Mouse (Mus musculus): ENCODE data around the gene Senp1. TPM values are rescaled to one million over a fixed set of nuclear protein-coding genes. Genes with fewer than 3 reads are reported as not detected.
A peak's percentile ranks its signal among the peaks of the same experiment; 100 is the strongest.

The Senp1 gene
- polyA plus RNA-seq, 1 experiment from 2014 or later: 28.6 TPM

DNA sequence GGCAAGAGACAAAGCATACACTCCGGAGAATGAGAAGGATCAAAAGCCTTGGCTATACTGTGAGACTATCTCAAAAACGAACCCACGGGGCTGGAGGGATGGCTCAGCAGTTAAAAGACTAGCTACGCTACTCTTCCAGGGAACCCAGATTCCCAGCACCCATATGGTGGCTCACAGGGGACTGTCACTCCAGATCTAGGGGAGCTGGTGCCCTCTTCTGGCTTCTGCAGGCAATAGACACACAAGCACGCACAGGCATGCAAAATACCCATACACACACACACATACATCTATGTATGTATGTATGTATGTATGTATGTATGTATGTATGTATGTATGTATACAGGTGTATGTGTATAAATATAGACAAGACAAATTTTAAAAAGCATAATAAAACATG lies 57.0 kb downstream of the Senp1 start:
- Histone ChIP-seq H3K9ac (no peak overlapping the region), H3K4me3 (no peak overlapping the region), H3K27me3 (no peaks in the 10 kb centered on the region), H3K9me3 (no peaks in the 10 kb centered on the region), H3K4me1 (peaks cover 10% of the 10 kb centered on the region; the same call in 1 of the 2 replicates), H3K36me3 (peaks cover 44% of the 10 kb centered on the region), H3K4me2 (no peak overlapping the region), H3K27ac (no peak overlapping the region)
- no peak for ATAC-seq (ENCODE audit: insufficient number of reproducible peaks, low FRiP score, low TSS enrichment, low read depth)
- 93% methylated on average over 5 of the region's 5 CpGs for WGBS

- no peak for ATAC-seq (ENCODE audit: insufficient number of reproducible peaks, low FRiP score, low TSS enrichment, low read depth)
- Histone ChIP-seq H3K4me3 (no peak overlapping the region), H3K36me3 (peaks cover 30% of the 10 kb centered on the region), H3K27ac (peak overlapping the region; percentile 82; the same call in 1 of the 2 replicates), H3K9me3 (no peaks in the 10 kb centered on the region), H3K4me1 (peaks cover 15% of the 10 kb centered on the region; the same call in 1 of the 2 replicates), H3K27me3 (no peaks in the 10 kb centered on the region), H3K9ac (no peak overlapping the region), H3K4me2 (no peak overlapping the region)
- 17% methylated on average over 3 of the region's 3 CpGs for WGBS
These were observed 58.3 kb downstream of the Senp1 start for GRCm38 (mm10) chr15:98035076-98035755.

DNA sequence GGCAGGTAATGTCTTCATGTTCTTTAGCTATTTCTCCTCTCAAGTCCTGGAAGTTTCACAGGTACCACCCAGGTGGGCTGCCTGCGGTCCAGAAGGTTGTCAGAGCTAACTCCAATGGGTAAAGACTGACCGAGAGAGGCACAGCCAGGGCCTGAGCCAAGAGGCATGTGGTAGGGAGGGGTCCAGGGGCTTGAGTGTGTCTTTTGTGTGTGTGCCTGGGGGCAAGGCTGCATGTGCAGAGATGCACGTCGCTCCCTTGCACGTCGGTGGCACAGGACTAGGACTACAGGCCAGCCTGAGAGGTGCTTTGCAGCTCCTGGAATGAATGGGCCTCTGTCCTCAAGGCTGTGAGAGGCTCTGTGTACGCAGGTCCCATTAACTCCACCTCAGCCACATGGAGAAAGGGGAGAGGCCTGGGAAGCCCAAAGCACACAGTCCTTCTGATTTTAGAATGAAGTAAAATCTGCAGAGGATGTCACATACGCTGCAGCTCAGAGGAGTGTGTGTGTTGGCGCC lies 60.3 kb downstream of the Senp1 start:
- 66% methylated on average over 9 of the region's 9 CpGs for WGBS
- ATAC-seq (ENCODE audit: insufficient number of reproducible peaks, low FRiP score, low TSS enrichment, low read depth): peak; percentile 77

DNA sequence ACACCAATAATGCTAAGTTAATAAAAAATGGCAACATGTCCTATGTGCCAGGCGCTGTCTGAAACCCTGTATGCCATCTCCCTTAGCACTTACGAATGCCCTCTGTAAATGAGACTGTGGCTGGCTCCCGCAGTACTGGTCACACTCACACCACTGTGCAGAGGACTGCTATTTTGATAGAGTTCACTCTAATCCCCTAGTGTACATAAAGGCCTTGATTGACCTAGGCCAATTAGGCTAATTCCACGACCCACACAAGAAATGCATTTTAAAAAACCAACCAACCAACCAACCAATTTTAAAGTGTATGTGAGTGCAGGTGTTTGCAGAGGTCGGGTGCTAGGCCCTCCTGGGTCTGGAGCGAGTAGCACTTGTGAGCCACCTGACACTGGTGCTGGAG lies 63.7 kb downstream of the Senp1 start:
- Histone ChIP-seq H3K4me2 (no peak overlapping the region), H3K27me3 (no peaks in the 10 kb centered on the region), H3K4me3 (no peak overlapping the region), H3K36me3 (no peaks in the 10 kb centered on the region), H3K9me3 (no peaks in the 10 kb centered on the region), H3K27ac (peak overlapping the region; percentile 50; the same call in 1 of the 2 replicates), H3K9ac (no peak overlapping the region), H3K4me1 (peaks cover 43% of the 10 kb centered on the region)
- ATAC-seq (ENCODE audit: insufficient number of reproducible peaks, low FRiP score, low TSS enrichment, low read depth): no peak
- WGBS: 67% methylated on average over 6 of the region's 6 CpGs

More for the DNA sequence above, 60.3 kb downstream of the Senp1 start:
- Histone ChIP-seq H3K4me1 (peaks cover 25% of the 10 kb centered on the region), H3K4me2 (no peak overlapping the region), H3K36me3 (peaks cover 14% of the 10 kb centered on the region), H3K27ac (peak overlapping the region; percentile 82), H3K27me3 (no peaks in the 10 kb centered on the region), H3K9me3 (no peaks in the 10 kb centered on the region), H3K9ac (no peak overlapping the region), H3K4me3 (no peak overlapping the region)

DNA sequence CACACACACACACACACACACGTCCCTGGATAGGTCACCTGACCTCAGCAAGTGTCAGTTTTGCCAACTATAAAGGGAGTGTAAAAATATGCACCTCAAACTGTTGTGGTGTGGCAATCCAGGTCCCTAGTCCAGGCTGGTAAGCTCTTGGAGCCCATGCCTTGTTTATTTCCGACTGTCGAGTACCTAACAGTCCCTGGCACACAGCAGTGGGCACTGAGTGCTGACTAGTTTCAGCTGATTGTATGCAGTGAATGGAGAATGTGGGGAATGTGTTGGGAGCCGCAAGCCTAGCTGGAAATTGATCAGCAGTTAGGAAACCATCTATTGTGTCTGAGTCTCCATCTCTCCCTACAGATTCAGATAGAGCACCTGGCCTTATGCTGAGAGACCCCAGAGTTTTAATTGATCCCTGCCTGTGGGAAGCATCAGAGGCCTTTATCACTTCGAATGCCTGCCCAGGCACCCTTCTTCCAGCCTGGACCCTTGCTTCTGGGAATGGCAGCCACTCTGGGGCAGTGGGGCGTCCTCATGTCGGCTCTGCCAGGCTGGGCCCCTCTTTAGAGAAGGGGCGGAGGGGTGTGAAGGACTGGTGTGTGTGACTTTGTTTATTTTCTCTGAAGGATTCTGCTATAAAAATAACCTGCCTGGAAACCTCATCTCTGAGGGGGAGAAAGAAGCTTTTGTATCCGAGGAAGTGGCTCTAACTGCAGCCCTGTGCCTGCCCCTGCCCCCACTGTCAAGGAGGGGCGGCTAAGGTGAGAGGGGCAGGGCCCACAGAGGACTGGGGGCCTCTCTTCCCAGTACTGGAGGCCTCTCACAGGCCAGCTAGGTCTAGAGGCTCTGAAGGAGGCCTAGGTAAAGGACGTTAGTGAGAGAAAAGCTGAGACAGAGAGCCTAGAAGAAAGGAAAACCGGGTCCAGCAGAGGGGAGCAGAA lies 66.3 kb downstream of the Senp1 start:
- no peak overlapping the region for H3K4me3 ChIP-seq
- no peak overlapping the region for H3K4me2 ChIP-seq
- peak; percentile 71 for ATAC-seq (ENCODE audit: insufficient number of reproducible peaks, low FRiP score, low TSS enrichment, low read depth)
- no peaks in the 10 kb centered on the region for H3K9me3 ChIP-seq
- peaks cover 40% of the 10 kb centered on the region for H3K4me1 ChIP-seq
- H3K27me3 ChIP-seq: no peaks in the 10 kb centered on the region
- peak overlapping the region; percentile 84 for H3K27ac ChIP-seq
- WGBS: 31% methylated on average over 12 of the region's 12 CpGs
- H3K36me3 ChIP-seq: no peaks in the 10 kb centered on the region
- no peak overlapping the region for H3K9ac ChIP-seq

- H3K36me3 ChIP-seq: no peaks in the 10 kb centered on the region
- WGBS: 44% methylated on average over 4 of the region's 4 CpGs
- H3K9me3 ChIP-seq: no peaks in the 10 kb centered on the region
- ATAC-seq (ENCODE audit: insufficient number of reproducible peaks, low FRiP score, low TSS enrichment, low read depth): no peak
- H3K4me3 ChIP-seq: no peak overlapping the region
- H3K4me2 ChIP-seq: no peak overlapping the region
- H3K27ac ChIP-seq: peak overlapping the region; percentile 84
- peaks cover 43% of the 10 kb centered on the region for H3K4me1 ChIP-seq
- no peak overlapping the region for H3K9ac ChIP-seq
- H3K27me3 ChIP-seq: no peaks in the 10 kb centered on the region
These were observed 67.9 kb downstream of the Senp1 start for GRCm38 (mm10) chr15:98025611-98026010.

DNA sequence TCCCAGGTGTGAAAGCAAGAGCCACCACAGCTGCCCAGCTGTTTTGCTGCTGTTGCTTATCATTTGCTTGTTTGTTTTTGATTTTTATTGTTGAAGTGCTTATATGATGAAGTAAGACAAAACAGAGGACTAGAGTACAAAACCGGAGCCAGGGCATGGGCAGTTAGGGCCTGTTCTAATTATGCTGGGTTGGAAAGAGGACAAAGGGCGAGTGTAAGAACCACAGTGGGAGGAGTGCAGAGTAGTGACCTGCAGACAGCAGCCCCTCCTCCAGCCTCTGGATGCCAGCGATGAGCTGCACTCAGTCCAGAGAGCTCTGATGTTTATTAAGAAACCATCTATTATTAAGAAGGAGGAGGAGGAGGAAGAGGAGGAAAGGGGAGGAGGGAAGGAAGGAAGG lies 70.4 kb downstream of the Senp1 start:
- Histone ChIP-seq H3K4me3 (no peak overlapping the region), H3K27ac (no peak overlapping the region), H3K27me3 (no peaks in the 10 kb centered on the region), H3K9me3 (no peaks in the 10 kb centered on the region), H3K4me2 (no peak overlapping the region), H3K4me1 (peaks cover 33% of the 10 kb centered on the region), H3K36me3 (no peaks in the 10 kb centered on the region), H3K9ac (no peak overlapping the region)
- ATAC-seq (ENCODE audit: insufficient number of reproducible peaks, low FRiP score, low TSS enrichment, low read depth): no peak
- 43% methylated on average over 3 of the region's 3 CpGs for WGBS

- Histone ChIP-seq H3K4me1 (peaks cover 20% of the 10 kb centered on the region), H3K27ac (no peak overlapping the region; the same call in 1 of the 2 replicates), H3K4me3 (no peak overlapping the region), H3K27me3 (no peaks in the 10 kb centered on the region), H3K4me2 (no peak overlapping the region), H3K9ac (no peak overlapping the region), H3K36me3 (no peaks in the 10 kb centered on the region), H3K9me3 (no peaks in the 10 kb centered on the region)
- 8% methylated on average over 2 of the region's 2 CpGs for WGBS
- ATAC-seq (ENCODE audit: insufficient number of reproducible peaks, low FRiP score, low TSS enrichment, low read depth): no peak
These were observed 71.7 kb downstream of the Senp1 start for GRCm38 (mm10) chr15:98021886-98022285.

DNA sequence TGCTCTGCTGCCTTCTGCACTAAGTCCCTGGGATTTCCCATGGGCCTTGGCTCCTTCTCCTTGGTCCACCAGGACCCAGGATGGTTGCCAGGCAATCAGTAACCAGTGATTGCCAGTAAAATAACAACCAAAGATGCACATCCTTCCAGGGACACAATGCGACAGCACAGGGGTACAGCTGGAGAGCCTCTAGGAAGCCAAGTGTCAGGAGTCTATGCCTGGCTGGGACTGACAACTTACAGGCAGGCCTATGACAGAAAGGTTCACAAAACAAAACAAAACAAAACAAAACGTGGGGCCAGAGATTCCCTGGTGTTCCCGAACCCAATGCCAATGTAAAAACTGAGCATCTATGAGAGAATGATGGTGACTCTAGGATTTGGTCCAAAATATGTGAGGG lies 74.5 kb downstream of the Senp1 start:
- H3K4me3 ChIP-seq: no peak overlapping the region
- no peak for ATAC-seq (ENCODE audit: insufficient number of reproducible peaks, low FRiP score, low TSS enrichment, low read depth)
- H3K4me1 ChIP-seq: 0 out of 2 replicates have a peak, but pooled peaks cover 9% of the 10 kb centered on the region
- no peak overlapping the region for H3K27ac ChIP-seq
- no peaks in the 10 kb centered on the region for H3K36me3 ChIP-seq
- H3K9ac ChIP-seq: no peak overlapping the region
- WGBS: 75% methylated on average over 3 of the region's 3 CpGs
- H3K27me3 ChIP-seq: no peaks in the 10 kb centered on the region
- no peaks in the 10 kb centered on the region for H3K9me3 ChIP-seq
- no peak overlapping the region for H3K4me2 ChIP-seq

- no peak overlapping the region for H3K27ac ChIP-seq
- no peak overlapping the region for H3K9ac ChIP-seq
- H3K36me3 ChIP-seq: no peaks in the 10 kb centered on the region
- WGBS: 82% methylated on average over 4 of the region's 4 CpGs
- no peak overlapping the region for H3K4me2 ChIP-seq
- no peaks in the 10 kb centered on the region for H3K9me3 ChIP-seq
- no peak overlapping the region for H3K4me3 ChIP-seq
- 0 out of 2 replicates have a peak, but pooled peaks cover 9% of the 10 kb centered on the region for H3K4me1 ChIP-seq
- no peaks in the 10 kb centered on the region for H3K27me3 ChIP-seq
- no peak for ATAC-seq (ENCODE audit: insufficient number of reproducible peaks, low FRiP score, low TSS enrichment, low read depth)
These were observed 75.6 kb downstream of the Senp1 start for GRCm38 (mm10) chr15:98017925-98018324.

- H3K9ac ChIP-seq: no peak overlapping the region
- WGBS: 77% methylated on average over 6 of the region's 6 CpGs
- no peaks in the 10 kb centered on the region for H3K9me3 ChIP-seq
- H3K4me1 ChIP-seq: 0 out of 2 replicates have a peak, but pooled peaks cover 3% of the 10 kb centered on the region
- no peak overlapping the region for H3K4me3 ChIP-seq
- no peaks in the 10 kb centered on the region for H3K36me3 ChIP-seq
- H3K27me3 ChIP-seq: no peaks in the 10 kb centered on the region
- no peak overlapping the region for H3K4me2 ChIP-seq
- no peak for ATAC-seq (ENCODE audit: insufficient number of reproducible peaks, low FRiP score, low TSS enrichment, low read depth)
- H3K27ac ChIP-seq: no peak overlapping the region
These were observed 80.7 kb downstream of the Senp1 start for GRCm38 (mm10) chr15:98012810-98013209.

GRCm38 (mm10) chr15:98005181-98005580 lies 88.4 kb downstream of the Senp1 start:
- H3K27me3 ChIP-seq: peaks cover 31% of the 10 kb centered on the region
- peak overlapping the region; percentile 81 for H3K4me2 ChIP-seq
- H3K4me1 ChIP-seq: peaks cover 45% of the 10 kb centered on the region
- H3K27ac ChIP-seq: peak overlapping the region; percentile 78
- WGBS: 15% methylated on average over 11 of the region's 11 CpGs
- 0 out of 2 replicates have a peak overlapping the region, but pooled peaks have one; percentile 4 for H3K9ac ChIP-seq
- H3K9me3 ChIP-seq: no peaks in the 10 kb centered on the region
- no peaks in the 10 kb centered on the region for H3K36me3 ChIP-seq
- H3K4me3 ChIP-seq: peak overlapping the region; percentile 52
- ATAC-seq (ENCODE audit: insufficient number of reproducible peaks, low FRiP score, low TSS enrichment, low read depth): no peak
